Mouse (Mus musculus) mouse embryonic stem cell (cell line): ENCODE data around the gene Frmd5.

Experiments
- in situ Hi-C, 2 experiments: fragments of 300-500 bp; cut with MboI; formaldehyde crosslinking; loops; 1 replicate in 1 of 2; 3 replicates in 1 of 2; pipeline ENCODE4 v1.14.3; 2019 to 2020; ENCODE audit warnings: low sequenced_read_pairs in 2 of 2, low pct_unique_long_range_greater_than_20kb in 1 of 2, mixed read lengths in 1 of 2; ENCODE audit not compliant: unreplicated experiment in 1 of 2

Gene Frmd5

GRCm38 (mm10) chr2:121659350-121659749 lies 147.5 kb downstream of the Frmd5 start:
- in situ Hi-C loops: no loop called here

DNA sequence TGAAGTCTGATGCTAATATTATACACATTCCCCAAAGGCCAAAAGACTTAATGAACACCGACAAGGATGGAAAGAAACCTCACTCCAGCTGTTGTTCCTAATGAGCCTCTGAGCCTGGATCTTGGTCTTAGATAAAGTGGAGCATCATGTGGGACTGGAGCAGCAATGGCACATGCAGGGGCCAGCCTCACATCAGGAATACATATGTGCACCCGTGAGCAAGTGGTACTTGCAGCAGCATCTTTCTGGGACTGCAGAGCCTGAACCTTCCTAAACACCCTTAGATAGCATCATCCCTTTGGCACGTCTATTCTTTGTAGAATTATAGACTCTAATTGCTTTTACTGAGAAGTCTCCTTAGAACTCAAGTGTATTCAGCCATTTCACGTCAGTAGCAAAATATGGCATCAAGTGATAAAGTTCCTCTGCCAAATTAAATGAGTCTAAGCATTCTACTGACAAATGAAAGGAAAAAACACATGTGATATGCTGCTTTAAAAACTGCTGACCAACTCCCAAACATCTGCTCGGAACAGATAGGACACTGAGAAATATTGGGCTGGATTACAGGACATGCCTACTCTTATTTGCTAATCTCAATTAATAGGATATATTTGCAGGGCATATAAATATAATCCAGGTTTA lies 148.6 kb downstream of the Frmd5 start:
- in situ Hi-C loops: no loop called here

DNA sequence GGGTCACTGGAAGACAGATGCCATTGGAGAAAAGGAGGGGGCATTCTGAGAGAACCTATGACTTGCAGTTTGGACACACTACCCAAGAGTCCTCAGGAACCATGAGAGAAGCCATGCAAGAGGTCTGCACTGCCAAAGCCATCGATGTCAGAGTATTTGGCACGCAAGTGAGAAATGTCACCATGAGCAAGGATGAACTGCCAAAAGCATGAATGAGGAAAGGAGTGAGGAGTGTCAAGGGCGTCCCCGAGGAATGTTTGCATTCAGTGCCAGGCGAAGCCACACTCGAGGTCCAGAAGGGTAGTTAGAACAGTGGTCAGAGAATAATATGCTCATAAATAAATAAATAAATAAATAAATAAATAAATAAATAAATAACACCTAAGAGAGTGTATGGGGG lies 150.9 kb downstream of the Frmd5 start:
- in situ Hi-C loops: no loop called here

GRCm38 (mm10) chr2:121655106-121655505 lies 151.8 kb downstream of the Frmd5 start:
- in situ Hi-C loops: no loop called here

DNA sequence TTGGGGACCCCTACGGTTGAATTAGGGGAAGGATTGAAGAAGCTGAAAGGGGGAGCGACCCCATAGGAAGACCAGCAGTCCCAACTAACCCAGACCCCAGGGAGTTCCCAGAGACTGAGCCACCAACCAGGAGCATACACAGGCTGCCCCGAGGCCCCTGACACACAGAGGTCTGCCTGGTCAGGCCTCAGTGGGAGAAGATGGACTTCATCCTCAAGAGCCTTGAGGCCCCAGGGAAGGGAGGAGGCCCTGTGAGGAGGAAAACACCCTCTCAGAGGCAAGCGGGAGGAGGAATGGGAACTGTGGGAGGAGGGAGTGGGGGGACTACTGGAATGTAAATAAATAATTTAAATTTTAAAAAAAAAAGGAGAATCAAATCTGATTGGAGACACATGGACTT lies 160.4 kb downstream of the Frmd5 start:
- in situ Hi-C loops: no loop called here

DNA sequence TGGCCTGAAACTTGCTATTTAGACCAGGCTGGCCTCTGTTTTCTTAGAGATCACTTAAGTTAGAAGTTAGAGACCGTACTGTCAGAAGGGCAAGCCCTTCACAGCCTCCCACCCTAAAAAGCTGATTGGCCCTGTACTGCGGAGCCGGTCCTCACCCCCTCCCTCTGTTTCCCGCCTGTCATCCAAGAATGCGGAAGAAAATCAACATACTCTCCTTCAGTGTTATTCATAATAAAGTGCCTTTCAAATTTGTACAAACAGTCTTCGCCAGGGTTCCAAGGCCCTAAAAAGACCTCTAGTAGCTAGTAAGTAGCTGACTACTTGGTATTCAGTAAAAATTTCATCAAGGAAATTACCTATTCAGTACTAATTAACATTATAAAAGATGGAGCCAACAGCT lies 164.0 kb downstream of the Frmd5 start:
- in situ Hi-C loops: no loop called here

DNA sequence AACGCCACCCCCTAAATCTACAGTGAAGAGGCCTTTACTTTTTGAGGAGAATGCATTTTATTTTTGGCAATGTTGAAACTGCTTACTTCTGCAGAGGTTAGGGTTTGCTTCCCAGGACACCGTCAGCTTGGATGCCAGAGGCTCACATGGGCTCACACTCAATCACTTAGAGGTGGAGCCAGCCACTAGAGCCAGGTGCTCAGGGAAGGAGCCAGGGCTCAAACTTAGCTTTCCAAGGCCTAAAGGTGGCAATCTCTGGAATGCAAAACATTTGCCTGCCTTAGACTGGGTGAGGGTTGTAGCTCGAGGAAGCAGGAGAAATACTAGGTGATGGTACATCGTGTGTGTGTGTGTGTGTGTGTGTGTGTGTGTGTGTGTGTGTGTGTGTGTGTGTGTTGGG lies 174.8 kb downstream of the Frmd5 start:
- in situ Hi-C loops: no loop called here

DNA sequence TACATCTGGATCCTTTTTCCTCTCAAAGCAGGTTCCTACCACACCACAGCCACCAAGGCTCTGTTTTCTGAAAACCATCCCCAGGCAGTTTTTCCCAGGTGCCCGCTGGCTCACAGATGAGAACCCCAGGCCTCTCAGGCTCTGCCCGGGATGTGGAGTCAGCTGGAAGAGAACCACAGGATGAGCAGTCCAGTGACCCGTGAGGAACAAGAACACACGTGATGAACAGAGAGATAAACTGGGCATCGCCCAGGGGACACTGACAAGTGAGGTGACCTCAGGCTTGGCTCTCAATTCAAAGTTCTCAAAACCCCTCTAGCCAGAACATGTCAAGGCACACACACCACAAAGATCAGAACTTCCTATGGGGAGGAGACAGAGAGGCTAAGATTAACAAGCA lies 176.6 kb downstream of the Frmd5 start:
- in situ Hi-C loops: no loop called here

GRCm38 (mm10) chr2:121628290-121628689 lies 178.6 kb downstream of the Frmd5 start:
- in situ Hi-C loops: no loop called here

GRCm38 (mm10) chr2:121625901-121626300 lies 181.0 kb downstream of the Frmd5 start:
- in situ Hi-C loops: no loop called here

DNA sequence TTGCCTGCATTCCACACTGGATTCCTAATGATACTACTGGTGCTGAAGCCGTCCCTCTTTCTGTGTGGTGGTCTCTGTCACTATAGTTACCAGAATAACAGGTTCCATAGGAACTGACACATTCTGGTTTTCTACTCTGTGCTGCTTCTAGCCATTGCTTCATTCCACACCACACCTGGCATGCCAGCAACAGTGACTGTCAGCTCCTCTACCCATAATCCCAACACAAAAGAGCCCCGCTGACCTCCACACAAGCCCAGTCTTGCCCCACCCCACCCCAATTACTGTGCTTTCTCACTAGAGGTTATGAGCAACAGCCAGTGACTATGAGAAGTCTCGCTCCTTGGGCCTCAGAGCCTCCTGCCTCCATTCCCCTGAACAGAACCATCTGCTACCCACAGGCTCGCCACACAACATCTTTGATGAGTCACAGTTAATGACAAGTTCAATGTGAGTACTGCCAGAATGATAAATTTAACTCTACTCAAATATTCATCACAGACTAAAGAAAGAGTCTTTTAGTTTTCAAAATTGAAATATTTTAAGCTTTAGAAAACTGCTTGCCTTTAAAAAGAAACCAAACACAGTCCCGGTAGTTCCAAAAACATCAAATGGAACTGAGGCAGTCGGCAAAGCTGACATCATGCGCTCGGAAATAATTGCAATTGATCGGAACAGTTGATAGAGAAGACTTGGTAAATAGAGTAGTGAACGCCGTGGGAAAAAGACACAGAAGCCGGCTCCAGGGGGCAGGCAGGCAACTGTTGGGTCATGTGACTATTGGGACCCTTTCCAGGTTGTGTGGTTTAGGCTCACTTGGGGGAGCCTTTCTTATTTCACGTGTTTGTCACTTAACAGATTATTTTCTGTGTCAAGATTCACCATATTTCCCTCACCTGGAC lies 185.4 kb downstream of the Frmd5 start:
- in situ Hi-C loops: no loop called here

DNA sequence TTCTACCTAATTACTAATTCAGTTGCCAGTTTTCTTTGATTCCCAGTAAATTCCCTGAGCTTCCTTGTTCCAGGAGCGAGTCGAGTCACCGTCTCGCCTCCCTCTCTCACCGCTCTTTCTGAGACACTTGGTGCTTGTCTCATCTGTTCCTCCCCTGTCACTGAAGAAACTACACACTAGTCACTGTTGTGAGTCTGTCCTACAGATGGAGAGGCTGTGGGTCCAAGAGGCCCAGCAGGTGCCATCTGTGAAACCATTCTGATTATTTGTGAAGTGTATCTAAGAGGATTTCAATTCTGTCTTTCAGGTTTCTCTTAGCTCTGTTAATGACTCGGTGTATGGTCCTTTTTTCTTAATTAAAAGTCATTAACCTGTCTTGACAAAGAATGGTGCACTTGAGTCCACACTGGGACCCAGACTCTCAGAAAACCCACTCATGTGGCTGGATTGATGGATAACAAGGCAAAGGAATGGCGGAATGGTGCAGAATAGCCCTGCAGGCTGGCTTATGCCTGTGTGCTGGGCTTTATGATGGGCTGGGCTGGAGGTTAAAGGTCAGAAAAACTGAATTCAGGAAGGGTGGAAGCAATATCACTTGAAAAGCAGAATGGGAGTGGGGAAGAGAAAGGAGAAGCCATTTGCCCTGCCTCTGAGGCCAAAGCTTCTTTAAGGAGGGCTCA lies 186.2 kb downstream of the Frmd5 start:
- in situ Hi-C loops: no loop called here

DNA sequence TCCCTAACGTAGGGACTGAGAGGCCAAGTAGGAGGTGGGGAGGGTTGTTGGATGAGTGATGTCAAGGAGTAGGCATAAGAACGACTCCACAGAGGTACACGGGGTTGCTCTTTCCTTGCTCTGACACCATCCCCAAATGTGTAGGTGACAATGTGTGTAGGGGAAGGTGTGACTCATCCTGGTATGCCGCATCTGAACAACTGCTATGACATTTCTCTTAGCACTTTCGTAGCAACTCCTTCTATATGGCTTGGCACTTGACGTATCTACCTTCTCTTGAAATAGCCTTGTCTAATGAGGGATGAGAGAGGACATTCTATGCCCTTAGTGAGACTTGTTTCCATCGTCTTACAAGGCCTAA lies 191.7 kb downstream of the Frmd5 start:
- in situ Hi-C loops: no loop called here

GRCm38 (mm10) chr2:121614483-121615198 lies 192.2 kb downstream of the Frmd5 start:
- in situ Hi-C loops: no loop called here

DNA sequence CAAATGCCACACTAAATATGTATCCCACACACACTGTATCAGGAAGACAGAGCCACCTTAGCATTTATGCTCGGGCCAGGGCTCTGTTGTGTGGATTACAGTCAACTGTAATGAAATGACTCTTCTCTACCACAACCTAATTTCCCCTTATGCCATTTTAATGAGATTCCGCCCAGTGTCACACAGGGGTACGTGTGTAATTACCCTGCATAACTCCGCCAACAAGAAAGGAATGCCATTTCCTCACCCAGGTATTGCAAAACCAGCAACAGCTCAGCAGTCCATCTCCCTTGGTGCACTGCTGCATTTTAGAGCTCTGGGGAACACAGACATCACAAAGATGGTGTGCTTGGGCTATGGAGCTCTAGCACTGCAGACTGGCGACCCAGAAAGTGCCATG lies 194.8 kb downstream of the Frmd5 start:
- in situ Hi-C loops: no loop called here

DNA sequence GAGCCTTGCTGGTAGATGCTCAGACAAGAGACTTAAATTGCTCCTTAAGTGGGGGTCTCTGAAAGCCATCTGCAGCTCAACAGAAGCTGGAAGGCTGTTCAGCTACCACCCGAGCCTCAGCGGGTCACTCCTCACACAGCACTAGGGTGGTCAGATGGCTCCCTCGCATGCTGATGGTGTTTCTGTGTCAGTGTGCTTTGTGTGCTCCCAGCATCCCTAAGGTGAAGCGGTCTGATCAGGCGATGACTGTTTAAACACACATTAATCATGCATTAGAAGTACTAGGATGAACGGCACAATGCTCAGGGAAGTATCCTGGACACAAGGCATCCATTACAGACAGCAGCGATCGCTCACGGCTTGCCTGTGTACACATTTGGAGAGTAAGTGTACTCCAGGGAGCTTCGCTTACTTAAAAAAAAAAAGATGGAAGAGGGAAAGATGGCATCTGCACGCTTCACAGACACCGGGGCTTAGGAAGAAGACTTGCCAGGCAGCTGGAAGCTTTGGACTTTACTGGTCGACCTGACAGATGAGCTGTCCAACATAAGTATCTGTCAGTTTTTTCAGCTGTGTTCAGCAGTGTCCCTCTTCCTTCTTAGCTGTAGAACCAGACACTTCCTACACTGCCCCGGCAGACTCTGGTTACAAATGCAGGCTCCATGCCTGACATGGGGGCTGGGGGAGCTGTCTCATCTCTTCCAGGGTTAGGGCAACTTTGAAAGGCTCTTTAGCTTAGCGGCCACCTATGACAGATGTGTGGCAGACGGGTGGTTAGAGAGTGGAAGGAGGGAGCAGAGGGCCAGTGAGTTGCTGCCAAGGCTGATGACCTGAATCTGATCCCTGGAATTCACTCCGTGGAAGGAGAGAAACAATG lies 196.6 kb downstream of the Frmd5 start:
- in situ Hi-C loops: no loop called here

DNA sequence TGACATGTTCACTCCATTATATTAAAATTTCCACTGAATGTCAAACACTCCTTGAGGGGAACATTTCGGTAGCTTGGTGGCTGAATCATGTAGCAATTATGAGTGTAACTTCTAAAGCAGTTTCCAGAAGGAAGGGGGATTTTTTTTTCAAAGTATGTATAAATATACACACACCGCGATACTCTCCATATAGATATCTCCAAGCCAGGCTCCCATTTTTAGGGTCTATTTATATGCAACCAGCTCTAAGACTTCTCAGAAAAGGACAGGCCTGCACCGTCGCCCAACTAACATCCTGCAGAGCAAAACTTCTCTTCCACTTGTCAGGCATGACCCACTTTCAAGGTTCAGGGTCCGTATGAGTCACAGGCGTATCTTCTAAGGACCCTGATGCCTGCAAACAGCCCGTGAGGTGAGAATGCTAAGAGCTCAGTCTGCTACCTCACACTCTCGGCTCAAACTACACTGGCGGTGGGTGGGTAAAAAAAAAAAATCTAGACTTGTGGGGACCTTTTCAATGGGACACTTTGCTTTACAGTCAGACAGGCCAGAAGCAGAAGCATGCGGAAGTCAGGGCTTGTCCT lies 197.7 kb downstream of the Frmd5 start:
- in situ Hi-C loops: no loop called here

GRCm38 (mm10) chr2:121602397-121602796 lies 204.5 kb downstream of the Frmd5 start:
- in situ Hi-C loops: no loop called here
